Mouse (Mus musculus) lung, postnatal 4 days (tissue): ENCODE measurements around the gene Rgs6.

Experiments used
- DNase-seq, 2 experiments: peaks; one replicate each; pipeline ENCODE4 v3.0.0; 2021

The Rgs6 gene

DNA sequence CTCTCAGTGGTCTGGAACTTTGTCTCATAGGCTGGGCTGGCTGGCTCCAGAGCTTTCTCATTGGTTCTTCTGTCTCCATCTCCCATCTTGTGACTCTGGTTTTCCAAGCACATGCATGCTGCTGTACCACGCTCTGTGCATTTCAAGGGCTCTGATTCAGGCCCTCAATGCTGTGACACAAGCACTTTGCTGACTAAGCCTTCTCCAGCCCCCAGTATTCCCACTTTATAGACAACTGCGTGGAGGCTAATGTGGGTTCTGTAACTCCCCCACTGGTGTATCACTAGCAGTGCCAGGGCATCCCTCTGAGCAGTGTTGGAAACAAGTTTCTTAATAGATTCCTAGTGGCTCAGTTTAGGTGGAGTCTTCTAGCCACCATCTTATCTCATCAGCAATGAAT, 174.0 kb downstream of the Rgs6 start:
- no peak for DNase-seq

DNA sequence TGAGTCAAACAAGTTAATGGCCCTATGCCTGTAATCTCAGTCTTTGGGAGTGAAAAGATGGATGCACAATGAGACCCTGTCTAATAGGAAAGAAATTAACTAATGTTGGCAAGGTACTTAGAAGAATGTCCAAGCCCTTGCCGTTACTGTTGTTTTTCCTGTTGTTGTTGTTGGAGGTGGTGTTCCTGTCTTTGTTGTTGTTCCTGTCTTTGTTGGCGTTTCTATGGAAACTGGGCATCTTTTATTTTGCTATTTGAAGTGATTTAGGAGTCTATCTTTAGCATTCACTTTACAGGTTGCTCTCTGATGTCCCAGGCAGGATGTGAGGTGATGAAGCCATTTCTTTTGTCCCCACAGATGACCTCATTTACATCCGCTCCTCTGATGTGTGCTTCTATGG, 180.6 kb downstream of the Rgs6 start:
- DNase-seq, result no peak

DNA sequence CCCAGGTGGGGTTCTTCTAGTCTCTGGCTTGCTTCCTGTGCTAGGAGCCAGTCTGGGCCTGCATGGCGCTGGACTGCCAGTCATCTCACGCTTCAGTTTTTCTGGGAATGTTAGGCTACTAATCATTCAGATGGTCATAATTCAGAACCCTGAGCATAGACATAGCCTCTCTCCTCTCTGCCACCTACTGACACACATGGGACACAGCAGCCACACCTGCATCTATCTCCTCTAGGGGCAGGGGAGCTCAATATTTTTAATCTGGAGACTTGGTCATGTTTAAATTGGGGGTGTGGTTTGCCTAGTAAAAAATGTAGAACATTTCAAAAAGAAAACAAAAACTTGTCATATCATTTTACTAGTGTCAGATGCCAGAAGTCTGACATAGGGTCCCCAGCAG, 184.1 kb downstream of the Rgs6 start:
- DNase-seq, result no peak

DNA sequence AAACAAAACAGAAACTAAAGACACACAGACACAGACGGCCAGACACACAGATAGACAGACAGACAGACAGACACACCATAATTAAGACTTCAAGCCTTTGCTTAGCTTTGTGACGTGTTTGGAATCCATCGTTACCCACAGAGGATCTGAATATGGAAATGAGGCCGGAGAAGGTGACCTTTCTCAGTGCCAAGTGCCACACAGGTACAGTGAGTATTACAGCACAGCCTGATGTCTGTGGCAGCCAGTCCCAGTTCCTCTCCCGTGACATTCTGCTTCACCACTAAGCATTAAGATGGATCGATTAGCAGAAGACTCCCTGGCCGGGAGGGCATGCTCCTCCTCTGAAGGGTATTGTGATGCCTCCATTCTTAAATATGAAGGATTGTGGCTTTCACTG, 186.5 kb downstream of the Rgs6 start:
- DNase-seq, result no peak

DNA sequence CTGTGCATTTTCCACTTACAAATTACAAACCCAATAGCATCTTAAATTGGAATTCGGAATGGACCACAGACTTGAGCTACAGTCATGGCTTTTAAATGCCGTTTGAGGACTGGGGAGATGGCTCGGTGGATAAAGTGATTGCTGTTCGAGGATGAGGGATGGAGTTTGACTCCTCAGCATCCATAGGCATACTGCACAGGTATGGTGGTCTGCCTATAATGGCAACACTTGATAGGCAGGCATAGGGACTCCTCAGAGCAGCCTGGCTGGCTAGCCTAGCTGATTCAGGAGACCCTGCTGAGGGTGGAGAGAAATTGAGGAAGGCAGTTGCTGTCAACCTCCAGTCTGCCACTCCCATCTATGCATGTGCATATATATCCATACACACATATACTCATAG, 188.6 kb downstream of the Rgs6 start:
- DNase-seq, result no peak

DNA sequence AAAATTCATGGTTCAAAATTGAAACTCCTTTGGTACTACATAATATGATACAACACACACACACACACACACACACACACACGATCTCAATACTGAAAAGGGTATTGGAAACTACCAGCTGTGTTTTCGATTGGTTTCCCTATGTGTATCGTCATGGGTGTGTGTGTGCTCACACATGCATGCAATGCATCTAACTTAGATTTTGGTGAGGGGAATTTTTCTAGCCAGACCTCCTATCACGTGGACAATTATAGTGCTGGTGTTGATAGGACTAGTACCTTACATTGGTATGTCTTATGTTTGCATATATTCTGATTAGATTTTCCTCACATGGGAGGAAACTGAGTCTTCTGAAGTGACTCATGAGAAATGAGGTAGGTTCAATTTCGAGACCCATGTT, 192.8 kb downstream of the Rgs6 start:
- DNase-seq, result no peak

DNA sequence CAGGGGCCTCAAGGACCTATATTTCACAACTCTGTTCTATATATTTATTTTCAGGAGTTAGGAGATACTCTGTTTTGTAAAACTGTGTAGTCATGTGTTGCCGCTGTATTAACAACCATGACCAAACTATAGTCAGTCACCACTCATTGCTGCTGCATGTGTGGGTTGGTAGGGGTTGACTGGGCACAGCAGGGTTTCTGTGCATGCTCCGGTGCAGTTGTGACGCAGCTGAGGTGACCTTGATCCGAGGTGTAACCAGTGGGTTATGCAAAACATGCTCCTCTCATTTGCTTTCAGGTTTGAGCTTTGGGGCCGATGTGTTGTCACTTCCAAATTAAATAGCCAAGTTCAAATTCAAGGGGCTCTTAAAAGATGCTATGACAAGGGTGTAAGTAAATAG, 193.3 kb downstream of the Rgs6 start:
- DNase-seq, result no peak

DNA sequence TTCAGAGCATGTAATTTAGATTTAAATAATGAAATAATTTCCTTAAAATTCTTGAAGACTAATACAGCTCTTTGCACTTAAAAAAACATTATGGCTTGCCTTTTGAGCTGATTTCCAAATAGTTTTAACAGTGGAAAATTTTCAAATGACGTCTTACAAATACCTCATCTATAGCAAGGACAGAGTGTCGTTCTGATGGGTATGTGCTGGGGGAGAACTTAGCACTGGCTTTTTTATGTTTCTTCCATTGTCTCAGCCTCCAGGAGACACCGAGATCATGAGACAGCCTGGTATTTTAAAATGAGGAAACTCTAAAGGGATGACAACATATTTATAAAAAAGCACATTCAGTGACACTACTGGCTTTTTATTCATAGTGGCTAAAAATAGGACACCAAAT, 204.0 kb downstream of the Rgs6 start:
- no peak for DNase-seq

DNA sequence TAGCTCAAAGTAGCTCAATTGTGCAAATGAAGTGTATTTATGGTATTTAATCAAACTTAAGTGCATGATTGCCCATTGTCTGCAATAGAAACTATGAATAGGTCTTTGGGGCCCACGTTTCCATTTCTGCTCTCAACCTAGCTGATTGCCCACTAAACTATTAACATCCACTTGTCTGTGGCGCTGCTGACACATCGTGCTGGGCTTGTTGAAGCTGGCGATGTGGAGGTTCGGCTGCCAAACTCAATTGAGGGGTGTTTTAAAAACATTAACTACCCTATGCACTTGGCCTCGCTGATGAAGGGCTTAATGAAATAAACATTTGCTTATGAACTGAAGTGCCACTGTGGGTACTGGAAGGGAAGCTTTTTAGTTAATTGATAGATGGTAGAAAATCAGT, 211.8 kb downstream of the Rgs6 start:
- no peak for DNase-seq

DNA sequence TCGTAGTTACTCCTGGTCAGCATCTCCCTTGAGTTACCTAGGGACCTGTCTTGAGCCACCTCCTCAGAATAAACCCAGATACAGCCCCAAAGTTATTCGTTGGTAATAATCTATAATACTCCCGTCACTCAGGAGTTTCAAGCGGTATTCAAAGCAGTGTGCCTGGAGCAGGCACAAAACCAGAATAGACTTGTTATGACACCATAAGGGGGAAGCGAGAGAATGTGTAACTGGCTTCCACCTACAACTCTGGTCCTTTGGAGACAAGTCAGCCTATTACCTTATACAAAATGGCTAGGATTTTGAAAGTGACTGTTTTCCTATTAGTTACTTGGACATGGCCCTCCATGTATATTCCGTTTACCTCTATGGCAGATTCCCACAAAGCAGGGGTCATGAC, 213.6 kb downstream of the Rgs6 start:
- no peak for DNase-seq

DNA sequence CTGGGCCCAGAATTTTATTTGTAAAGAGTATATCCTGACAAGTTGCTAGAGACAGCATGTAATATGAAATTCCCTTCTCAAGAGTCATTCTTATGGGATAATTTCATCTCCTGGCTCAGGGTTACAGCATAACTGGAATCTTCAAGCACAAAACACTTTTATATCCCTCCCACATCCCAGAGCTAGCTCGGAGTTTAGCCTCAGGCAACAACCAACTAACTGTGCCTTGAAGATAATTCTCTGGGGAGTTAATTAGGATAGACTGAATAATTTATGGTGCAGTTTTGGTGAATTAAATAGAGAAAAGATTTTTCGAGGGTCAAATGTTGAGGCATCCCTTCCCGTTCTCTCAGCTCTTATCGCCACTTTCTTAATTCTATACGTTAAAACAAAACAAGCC, 214.6 kb downstream of the Rgs6 start:
- DNase-seq, result no peak

DNA sequence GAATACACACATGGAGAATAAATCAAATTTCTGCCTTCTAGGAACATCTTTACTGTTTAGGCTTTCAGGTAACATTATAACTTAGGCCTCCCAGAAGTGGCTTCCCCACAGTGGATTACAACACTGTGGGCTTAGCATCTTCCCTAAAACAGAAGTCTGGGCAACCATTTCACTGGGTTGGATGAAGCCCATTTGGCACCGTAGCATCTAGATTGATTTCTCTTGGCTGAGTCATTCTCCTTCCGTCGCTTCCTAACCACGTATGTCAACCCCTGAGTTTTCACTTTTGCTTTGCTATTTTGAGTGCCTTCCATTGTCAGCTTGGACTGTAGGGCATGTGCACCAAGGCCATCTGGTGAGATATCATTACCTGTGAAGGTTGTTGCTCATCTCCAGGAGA, 217.1 kb downstream of the Rgs6 start:
- no peak for DNase-seq

DNA sequence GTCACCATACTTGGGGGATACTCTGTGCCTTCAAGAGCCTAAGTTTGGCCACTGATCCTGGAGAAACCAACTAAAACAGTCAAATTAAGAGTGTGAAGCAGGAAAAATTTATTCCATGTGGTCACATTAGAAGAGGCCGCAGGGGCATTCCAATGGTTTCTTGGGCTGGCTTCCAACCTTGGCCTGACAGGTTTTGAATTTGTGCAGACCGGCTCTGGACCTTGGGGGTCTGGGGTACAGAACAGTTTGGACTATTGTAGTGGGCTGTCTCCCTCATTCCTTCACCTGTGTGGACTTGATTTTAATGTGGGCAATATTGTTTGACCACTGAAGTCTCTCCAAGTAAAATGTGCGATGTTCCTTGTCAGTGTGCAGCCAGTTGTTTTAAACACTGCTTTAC, 222.5 kb downstream of the Rgs6 start:
- no peak for DNase-seq

DNA sequence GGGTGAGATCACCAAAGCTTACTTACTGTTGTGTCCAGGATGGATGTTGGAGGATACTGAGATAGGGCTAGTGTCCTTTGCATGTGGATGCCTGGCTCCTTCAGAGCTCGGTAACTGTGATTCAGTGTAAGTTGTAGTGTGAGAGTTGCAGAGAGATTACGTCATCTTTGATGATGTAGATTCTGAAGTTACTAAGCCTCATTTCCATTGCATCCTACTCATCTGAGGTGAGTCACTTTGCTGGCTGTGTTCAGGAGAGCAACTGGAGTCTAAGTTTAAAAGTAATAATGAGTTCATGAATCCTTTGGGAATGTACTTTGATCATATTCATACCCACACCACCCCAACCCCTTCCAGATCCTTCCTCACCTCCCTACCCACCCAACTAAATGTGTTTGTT, 227.9 kb downstream of the Rgs6 start:
- no peak for DNase-seq

DNA sequence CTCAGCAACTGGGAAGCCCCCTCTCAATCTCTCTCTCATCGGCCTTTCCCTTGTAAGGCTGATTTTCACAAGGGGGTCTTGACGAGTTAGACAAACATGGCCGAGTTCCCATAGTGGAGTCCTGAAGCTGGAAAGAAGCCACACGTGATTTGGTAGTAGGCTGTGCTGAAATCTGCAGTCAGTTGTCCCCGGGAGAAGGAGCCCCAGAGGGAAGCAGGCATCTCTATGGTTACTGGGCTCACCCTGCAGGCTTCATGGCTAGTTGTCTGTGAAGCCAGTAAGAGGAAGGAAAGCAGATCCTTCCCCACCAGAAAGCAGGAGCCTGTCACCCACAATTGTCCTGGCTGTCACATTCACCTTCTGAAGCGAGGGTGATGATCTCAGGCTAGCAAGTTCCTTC, 231.2 kb downstream of the Rgs6 start:
- DNase-seq, result no peak

DNA sequence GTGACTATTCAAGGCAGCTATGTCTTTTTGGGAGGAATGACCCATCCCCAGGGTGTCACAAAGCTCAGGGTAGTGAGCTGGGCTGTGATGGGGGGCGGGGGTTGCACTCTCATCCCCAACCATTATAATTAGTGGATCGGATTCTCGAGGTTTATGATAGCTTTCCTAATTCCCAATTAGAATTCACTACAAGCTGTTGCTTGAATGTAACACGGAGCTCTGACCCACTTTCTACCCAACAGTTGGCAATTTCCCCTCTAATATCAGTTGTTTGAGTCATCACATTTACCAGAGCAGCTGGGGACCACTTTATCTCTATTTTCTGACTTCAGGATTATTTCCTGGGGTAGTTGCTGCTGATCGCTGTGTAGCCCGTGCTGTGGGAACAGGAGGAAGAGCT, 231.9 kb downstream of the Rgs6 start:
- DNase-seq, result no peak

DNA sequence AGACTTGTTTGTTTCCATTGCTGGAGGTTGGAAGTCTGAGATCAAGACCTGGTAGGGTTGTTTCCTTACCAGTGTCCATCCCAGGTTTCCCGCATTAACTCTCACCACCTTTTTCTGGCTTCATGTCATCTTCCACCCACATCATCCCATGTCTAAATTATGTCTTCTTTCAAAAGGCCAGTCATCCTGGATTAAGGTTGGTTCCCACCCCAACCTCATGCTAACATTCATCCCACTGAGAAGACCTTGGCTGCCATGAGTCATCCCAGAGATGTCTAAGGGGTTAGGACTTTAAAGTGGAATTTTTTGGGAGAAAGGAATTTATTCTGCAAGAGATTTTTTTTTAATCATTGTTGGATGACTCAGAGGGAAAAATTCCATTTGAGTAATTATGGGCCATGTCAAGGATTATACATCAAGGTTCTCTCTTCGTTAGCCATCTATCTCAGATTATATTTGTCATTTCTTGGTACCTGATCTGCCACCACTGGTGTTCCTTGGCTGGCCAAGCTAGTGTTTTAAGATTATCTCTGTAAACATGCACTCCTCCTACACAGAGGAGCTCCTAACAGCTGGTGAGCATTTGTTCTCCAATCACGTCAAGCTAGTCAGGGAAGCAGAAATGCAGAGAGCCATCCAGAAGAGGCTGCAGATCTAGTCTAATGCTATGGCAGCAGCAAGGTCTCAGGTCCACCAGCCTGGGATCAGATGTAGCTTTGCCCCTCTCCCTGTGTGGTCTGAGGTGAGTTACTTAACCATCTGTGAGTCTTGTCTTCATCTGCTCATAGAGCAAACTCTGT, 234.9 kb downstream of the Rgs6 start:
- DNase-seq, result no peak

DNA sequence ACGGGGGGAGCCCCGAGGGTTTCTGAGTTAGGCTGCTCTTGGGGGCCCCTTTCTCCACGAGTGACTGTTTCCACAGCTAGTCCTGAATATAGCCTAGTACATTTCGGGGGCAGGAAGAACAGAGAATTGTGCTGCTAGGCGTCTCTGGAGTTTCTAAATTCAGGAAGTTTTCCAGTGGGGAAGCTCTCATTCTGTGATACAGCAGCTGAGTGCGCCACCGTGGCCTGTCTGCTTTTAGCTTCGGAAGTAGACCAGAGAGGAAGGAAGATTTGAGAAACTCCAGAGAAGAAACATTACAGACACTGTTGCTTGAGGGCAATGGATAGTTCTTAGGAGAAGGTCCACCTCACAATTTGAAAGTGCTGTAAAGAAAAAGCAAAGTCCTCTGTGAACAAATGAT, 242.2 kb downstream of the Rgs6 start:
- DNase-seq, result no peak

DNA sequence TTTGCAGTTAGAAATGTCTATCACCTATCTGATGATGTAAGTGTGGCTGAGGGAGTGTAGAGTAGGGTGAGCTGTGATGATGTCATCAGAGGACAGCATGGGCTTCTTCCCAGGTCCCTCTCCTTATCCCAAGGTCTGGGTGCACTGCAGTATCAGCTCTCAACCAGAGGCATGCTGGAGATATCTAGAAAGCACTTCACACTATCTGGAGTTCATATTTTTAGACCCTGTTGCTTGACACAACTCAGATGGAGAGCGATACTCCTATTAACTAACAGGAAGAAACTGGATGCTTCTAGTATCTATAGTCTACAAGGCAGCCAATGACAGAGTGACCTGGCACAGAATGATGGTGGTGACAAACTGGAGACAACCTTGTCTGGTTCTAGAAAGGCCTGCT, 250.5 kb downstream of the Rgs6 start:
- DNase-seq, result no peak

DNA sequence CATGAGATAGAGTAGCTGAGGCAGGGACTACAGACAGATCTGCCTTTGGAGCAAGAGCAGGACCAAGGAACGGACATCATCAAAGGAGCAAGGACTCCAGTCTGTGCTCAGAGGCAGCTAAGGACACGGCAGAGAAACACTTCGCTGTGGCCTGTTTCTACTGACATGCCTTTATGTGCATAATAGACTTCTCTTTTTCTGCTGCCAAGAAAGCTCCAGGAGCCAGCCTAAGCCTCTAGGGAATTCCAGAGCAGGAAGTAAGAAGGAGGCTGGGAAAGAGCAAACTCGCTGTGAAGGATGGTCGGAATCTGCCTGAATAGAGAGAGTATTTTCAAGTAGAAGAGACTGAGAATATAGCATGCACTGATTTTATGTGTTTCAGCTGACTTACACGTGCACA, 253.5 kb downstream of the Rgs6 start:
- DNase-seq, result no peak

DNA sequence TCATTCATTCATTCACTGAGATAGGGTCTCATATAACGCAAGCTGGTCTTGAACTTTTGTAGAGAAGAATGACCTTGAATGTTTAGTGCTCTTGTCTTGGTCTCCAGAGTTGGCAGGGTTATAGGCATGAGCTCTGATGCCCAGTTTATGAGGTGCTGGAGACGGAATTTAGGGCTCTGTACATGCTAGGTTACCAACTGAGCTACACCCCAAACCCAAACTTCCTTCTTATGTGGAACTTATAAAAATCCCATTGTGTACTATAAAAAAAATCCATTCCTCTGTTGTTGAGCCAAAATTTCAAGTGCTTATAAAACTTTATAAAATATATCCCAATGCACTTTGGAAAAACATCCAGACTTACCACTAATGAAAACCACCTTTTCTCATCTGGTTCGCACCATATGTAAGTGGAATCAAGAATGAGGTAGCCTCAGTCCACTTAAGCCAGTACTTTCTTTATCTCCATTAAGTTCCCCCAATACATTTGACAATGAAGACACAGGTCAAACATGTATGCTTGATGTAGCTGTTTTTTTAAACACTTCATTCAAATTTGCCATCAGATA, 260.3 kb downstream of the Rgs6 start:
- no peak for DNase-seq

DNA sequence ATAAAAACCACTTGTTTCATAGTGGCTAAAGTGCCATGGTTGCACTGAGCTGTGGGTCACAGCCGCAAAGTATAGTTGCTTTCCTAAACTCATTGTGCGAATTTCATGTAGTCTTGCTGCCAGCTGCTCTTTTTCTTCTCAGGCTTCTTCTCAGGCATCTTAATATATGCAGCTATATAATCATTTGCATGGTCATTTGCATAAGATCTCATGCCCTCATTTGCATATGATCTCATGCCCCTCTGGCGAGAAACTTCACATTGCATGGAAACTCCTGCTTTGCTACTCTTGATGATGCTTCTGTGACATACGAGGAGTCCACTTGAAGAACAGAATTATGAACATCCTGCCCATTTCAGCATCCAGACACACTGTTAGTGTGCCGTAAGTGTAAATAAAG, 266.8 kb downstream of the Rgs6 start:
- no peak for DNase-seq

DNA sequence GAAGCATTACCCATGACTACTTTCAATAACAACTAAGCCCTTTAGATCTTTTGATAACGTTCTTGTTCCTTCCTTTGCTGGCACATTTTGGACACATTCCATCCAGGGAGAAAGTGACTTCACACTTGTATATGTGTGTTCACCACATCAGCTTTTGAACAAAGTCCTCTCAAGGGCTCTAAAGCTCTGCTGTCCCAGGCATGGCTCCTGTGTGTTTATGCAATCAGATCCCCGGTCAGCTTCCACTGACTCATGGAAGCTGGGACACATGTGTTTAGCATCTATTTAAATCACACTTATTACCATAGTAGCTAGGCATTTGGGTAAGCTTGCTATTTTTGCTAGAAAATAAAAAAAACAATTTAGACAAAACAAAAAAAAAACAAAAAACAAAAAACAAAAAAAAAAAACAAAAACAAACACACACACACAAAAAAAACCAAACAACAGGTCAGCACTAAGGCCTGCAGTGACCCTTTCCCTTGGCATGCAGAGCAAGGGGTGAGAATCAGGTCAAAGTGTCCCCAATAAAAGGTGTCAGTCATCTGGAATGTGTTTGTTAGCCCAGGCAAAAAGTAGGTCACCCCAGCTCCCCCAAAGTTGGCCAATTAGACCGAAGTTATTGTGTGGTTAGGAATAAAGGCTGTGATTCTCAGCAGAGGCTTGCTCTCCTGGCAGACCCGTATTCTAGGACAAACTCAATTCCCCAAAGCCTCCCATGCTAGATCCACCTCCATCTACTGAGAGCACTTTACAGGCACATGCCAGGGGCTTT, 267.4 kb downstream of the Rgs6 start:
- no peak for DNase-seq

DNA sequence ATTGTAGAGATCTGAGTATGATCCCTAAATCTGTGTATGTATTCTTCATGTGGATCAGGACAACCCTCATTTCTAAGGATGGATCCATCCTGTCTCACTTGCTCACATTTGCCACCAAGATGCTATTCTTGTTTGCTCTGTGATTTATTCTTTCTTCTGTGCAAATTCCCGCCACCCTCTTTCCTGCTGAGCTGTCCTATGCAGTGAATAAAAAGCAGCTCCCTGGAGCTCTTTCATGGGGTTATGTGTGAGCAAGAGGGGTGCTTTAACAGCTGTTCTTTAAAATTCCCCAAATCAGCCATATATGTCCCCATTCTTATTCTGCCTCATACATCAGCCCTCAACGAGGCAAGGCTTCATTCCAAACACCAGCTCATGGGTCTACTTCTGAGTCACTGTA, 277.6 kb downstream of the Rgs6 start:
- no peak for DNase-seq
